Mouse (Mus musculus): ENCODE results near the gene Mtmr4. TPM values are rescaled to one million over a fixed set of nuclear protein-coding genes. Genes with fewer than 3 reads are reported as not detected.
A peak's percentile ranks its signal among the peaks of the same experiment; 100 is the strongest.

The Mtmr4 gene
- polyA plus RNA-seq, 1 experiment from 2014 or later, result 5.6 TPM

- no peaks in the 10 kb centered on the region for H3K9me3 ChIP-seq (ENCODE audit: low read length)
- WGBS (ENCODE audit: insufficient replicate concordance), result 66% methylated on average over 12 of the region's 12 CpGs
- no peak for DNase-seq
- H3K36me3 ChIP-seq (replicated peaks; ENCODE audit: insufficient read depth, low read length), result no peaks in the 10 kb centered on the region
- no peak for ATAC-seq
- peak overlapping the region; percentile 55; the same call in 1 of the 2 replicates for H3K9ac ChIP-seq (replicated peaks)
- no peaks in the 10 kb centered on the region for H3K4me1 ChIP-seq (ENCODE audit: insufficient read depth)
- TF ChIP-seq EP300 (IDR thresholded peaks at IDR 0.05; ENCODE audit: low read depth) (no peak), CTCF (IDR thresholded peaks at IDR 0.05; ENCODE audit: low read depth) (no peak)
- H3K4me2 ChIP-seq (ENCODE audit: low read depth, low read length), result peak overlapping the region; percentile 71
- peak overlapping the region; percentile 48 for H3K4me3 ChIP-seq (ENCODE audit: low read depth, low read length)
- no peaks in the 10 kb centered on the region for H3K27me3 ChIP-seq (ENCODE audit: insufficient read depth, low read length)
- H3K27ac ChIP-seq (ENCODE audit: low read depth), result peak overlapping the region; percentile 48; the same call in 1 of the 2 replicates
These were observed 72.6 kb downstream of the Mtmr4 start for GRCm38 (mm10) chr11:87664521-87664920.

DNA sequence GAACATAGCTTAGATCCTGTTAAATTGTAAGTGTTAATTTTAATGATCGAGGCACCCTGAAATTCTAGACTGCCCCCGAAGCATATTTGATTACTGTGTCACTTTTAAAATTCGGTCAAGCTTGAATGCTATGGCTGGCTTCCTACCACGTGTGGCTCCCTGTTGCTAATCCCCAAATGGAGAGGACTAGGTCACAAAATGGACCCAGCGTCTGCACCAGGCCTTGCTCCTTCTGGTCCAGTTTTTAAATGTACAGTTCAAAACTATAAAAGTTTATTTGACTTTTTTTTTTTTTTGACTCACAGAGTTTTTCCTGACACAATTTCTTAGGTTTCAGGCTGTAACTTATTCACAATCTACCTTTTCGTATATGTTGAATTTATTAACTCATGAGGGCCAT, 73.3 kb downstream of the Mtmr4 start:
- DNase-seq, result no peak
- peak overlapping the region; percentile 13; the same call in 1 of the 2 replicates for H3K4me3 ChIP-seq (ENCODE audit: low read depth, low read length)
- H3K36me3 ChIP-seq (replicated peaks; ENCODE audit: insufficient read depth, low read length), result no peaks in the 10 kb centered on the region
- no peaks in the 10 kb centered on the region for H3K27me3 ChIP-seq (ENCODE audit: insufficient read depth, low read length)
- H3K4me2 ChIP-seq (ENCODE audit: low read depth, low read length), result peak overlapping the region; percentile 71
- TF ChIP-seq CTCF (IDR thresholded peaks at IDR 0.05; ENCODE audit: low read depth) (no peak), EP300 (IDR thresholded peaks at IDR 0.05; ENCODE audit: low read depth) (no peak)
- H3K27ac ChIP-seq (ENCODE audit: low read depth), result peak overlapping the region; percentile 31; the same call in 1 of the 2 replicates
- no peaks in the 10 kb centered on the region for H3K9me3 ChIP-seq (ENCODE audit: low read length)
- no peaks in the 10 kb centered on the region for H3K4me1 ChIP-seq (ENCODE audit: insufficient read depth)
- whole genome bisulfite sequencing (ENCODE audit: insufficient replicate concordance), result 55% methylated on average over 6 of the region's 6 CpGs
- no peak for ATAC-seq
- H3K9ac ChIP-seq (replicated peaks), result no peak overlapping the region; the same call in 1 of the 2 replicates

- 64% methylated on average over 2 of the region's 2 CpGs for WGBS (ENCODE audit: insufficient replicate concordance)
- Histone ChIP-seq H3K4me1 (ENCODE audit: insufficient read depth) (no peaks in the 10 kb centered on the region), H3K36me3 (replicated peaks; ENCODE audit: insufficient read depth, low read length) (no peaks in the 10 kb centered on the region), H3K27ac (ENCODE audit: low read depth) (peak overlapping the region; percentile 84), H3K4me2 (ENCODE audit: low read depth, low read length) (peak overlapping the region; percentile 71), H3K4me3 (ENCODE audit: low read depth, low read length) (peak overlapping the region; percentile 36), H3K9ac (replicated peaks) (peak overlapping the region; percentile 37), H3K9me3 (ENCODE audit: low read length) (no peaks in the 10 kb centered on the region), H3K27me3 (ENCODE audit: insufficient read depth, low read length) (no peaks in the 10 kb centered on the region)
- ATAC-seq (no peak), DNase-seq (no peak)
- no peak for TF ChIP-seq EP300 (IDR thresholded peaks at IDR 0.05; ENCODE audit: low read depth)
- TF ChIP-seq CTCF (IDR thresholded peaks at IDR 0.05; ENCODE audit: low read depth), result no peak
These were observed 73.7 kb downstream of the Mtmr4 start for GRCm38 (mm10) chr11:87665658-87666057.

Other genes with a start within 250 kb of the Mtmr4 start
- gene Ppm1e, start 233.1 kb upstream of the Mtmr4 start, polyA plus RNA-seq (2015; fragmentation: Nextera tagmentation; extraction: Ambion mirVana), result 0.70 and 1.2 TPM in 2 replicates
- gene Rad51c, start 187.2 kb upstream of the Mtmr4 start, polyA plus RNA-seq (2015; fragmentation: Nextera tagmentation; extraction: Ambion mirVana), result 1.6 and 2.6 TPM in 2 replicates
- gene Tex14, start 187.1 kb upstream of the Mtmr4 start, polyA plus RNA-seq (2015; fragmentation: Nextera tagmentation; extraction: Ambion mirVana), result 0.24 TPM in 1 of 2 replicates, not detected in the other
- not detected in 2 replicates for gene Gm11492, start 25.5 kb upstream of the Mtmr4 start, polyA plus RNA-seq (2015; fragmentation: Nextera tagmentation; extraction: Ambion mirVana)
- 21.7 and 22.0 TPM in 2 replicates for gene Sept4, start 23.3 kb upstream of the Mtmr4 start, polyA plus RNA-seq (2015; fragmentation: Nextera tagmentation; extraction: Ambion mirVana)
- gene Hsf5, start 25.0 kb downstream of the Mtmr4 start, polyA plus RNA-seq (2015; fragmentation: Nextera tagmentation; extraction: Ambion mirVana), result 0.04 TPM in 1 of 2 replicates, not detected in the other
- gene Rnf43, start 70.6 kb downstream of the Mtmr4 start, polyA plus RNA-seq (2015; fragmentation: Nextera tagmentation; extraction: Ambion mirVana), result 4.2 and 5.8 TPM in 2 replicates
- 114 and 120 TPM in 2 replicates for gene Supt4a, start 145.4 kb downstream of the Mtmr4 start, polyA plus RNA-seq (2015; fragmentation: Nextera tagmentation; extraction: Ambion mirVana)
- 0.59 and 1.2 TPM in 2 replicates for gene Tspoap1, start 168.4 kb downstream of the Mtmr4 start, polyA plus RNA-seq (2015; fragmentation: Nextera tagmentation; extraction: Ambion mirVana)
- 250 and 274 TPM in 2 replicates for gene Mpo, start 201.4 kb downstream of the Mtmr4 start, polyA plus RNA-seq (2015; fragmentation: Nextera tagmentation; extraction: Ambion mirVana)
- not detected in 2 replicates for gene Lpo, start 236.1 kb downstream of the Mtmr4 start, polyA plus RNA-seq (2015; fragmentation: Nextera tagmentation; extraction: Ambion mirVana)

Data from liver, postnatal 0 days (tissue).